Mouse (Mus musculus) layer of hippocampus, adult 11-12 months (tissue): ENCODE results near the gene Asah2.
"Not testable (repeated sequence)": the region's sequence is repeated elsewhere in the genome, so short reads cannot be mapped to it uniquely, and the experiment has no call there.

Experiments
- DNase-seq: peaks from one replicate; pipeline ENCODE4 v3.0.0; 2022; ENCODE audit warnings: low spot score

The Asah2 gene

GRCm38 (mm10) chr19:32107771-32108306, at the start of gene Asah2:
Asah2 (minus strand) TSS chr19:32108211.
- peak; percentile 72 for DNase-seq

GRCm38 (mm10) chr19:32157045-32157444, 49.0 kb upstream of the Asah2 start:
- DNase-seq: no peak

GRCm38 (mm10) chr19:32152529-32152928, 44.5 kb upstream of the Asah2 start:
- DNase-seq: no peak

- DNase-seq: no peak
Observed at GRCm38 (mm10) chr19:32148710-32149109, 40.7 kb upstream of the Asah2 start.

- no peak for DNase-seq
Observed at GRCm38 (mm10) chr19:32142383-32142782, 34.4 kb upstream of the Asah2 start.

GRCm38 (mm10) chr19:32138361-32139088, 30.5 kb upstream of the Asah2 start:
- peak; percentile 15 for DNase-seq

- no peak for DNase-seq
Observed at GRCm38 (mm10) chr19:32137904-32138303, 29.9 kb upstream of the Asah2 start.

- no peak for DNase-seq
Observed at GRCm38 (mm10) chr19:32136888-32137625, 29.0 kb upstream of the Asah2 start.

GRCm38 (mm10) chr19:32131707-32132488, 23.9 kb upstream of the Asah2 start:
- DNase-seq: not testable (repeated sequence)

GRCm38 (mm10) chr19:32129281-32129680, 21.3 kb upstream of the Asah2 start:
- DNase-seq: no peak

GRCm38 (mm10) chr19:32127180-32127850, 19.3 kb upstream of the Asah2 start:
- no peak for DNase-seq

GRCm38 (mm10) chr19:32124155-32124554, 16.1 kb upstream of the Asah2 start:
- no peak for DNase-seq

- peak; percentile 68 for DNase-seq
Observed at GRCm38 (mm10) chr19:32123196-32123595, 15.2 kb upstream of the Asah2 start.

- DNase-seq: no peak
Observed at GRCm38 (mm10) chr19:32120798-32121197, 12.8 kb upstream of the Asah2 start.

- DNase-seq: no peak
Observed at GRCm38 (mm10) chr19:32119666-32120065, 11.7 kb upstream of the Asah2 start.

- DNase-seq: no peak
Observed at GRCm38 (mm10) chr19:32118496-32118895, 10.5 kb upstream of the Asah2 start.

- DNase-seq: no peak
Observed at GRCm38 (mm10) chr19:32117484-32118018, 9.5 kb upstream of the Asah2 start.

- DNase-seq: no peak
Observed at GRCm38 (mm10) chr19:32111866-32112790, 4.1 kb upstream of the Asah2 start.

- DNase-seq: no peak
Observed at GRCm38 (mm10) chr19:32106750-32107149, 1.3 kb downstream of the Asah2 start.

GRCm38 (mm10) chr19:32104217-32104616, 3.8 kb downstream of the Asah2 start:
- no peak for DNase-seq

- DNase-seq: peak; percentile 41
Observed at GRCm38 (mm10) chr19:32102976-32103300, 5.1 kb downstream of the Asah2 start.
